Mouse (Mus musculus) CD4-positive, CD25-positive, alpha-beta regulatory T cell, adult 2 months (primary cell): ENCODE data around the gene Myl4.

ENCODE experiments used
- DNase-seq: peaks from one replicate; pipeline ENCODE4 v3.0.0-alpha.2; 2012; ENCODE audit warnings: low read depth, low spot score

Gene Myl4

GRCm38 (mm10) chr11:104604192-104604591 lies 53.7 kb downstream of the Myl4 start:
- no peak for DNase-seq

GRCm38 (mm10) chr11:104607491-104608245 lies 57.2 kb downstream of the Myl4 start, which contains the start of gene Itgb3:
Itgb3 (plus strand) TSS chr11:104608000.
- DNase-seq: peak; percentile 84

- peak; percentile 34 for DNase-seq
These were observed 57.9 kb downstream of the Myl4 start for GRCm38 (mm10) chr11:104608249-104608920.

GRCm38 (mm10) chr11:104609033-104609684 lies 58.7 kb downstream of the Myl4 start:
- peak; percentile 35 for DNase-seq

DNA sequence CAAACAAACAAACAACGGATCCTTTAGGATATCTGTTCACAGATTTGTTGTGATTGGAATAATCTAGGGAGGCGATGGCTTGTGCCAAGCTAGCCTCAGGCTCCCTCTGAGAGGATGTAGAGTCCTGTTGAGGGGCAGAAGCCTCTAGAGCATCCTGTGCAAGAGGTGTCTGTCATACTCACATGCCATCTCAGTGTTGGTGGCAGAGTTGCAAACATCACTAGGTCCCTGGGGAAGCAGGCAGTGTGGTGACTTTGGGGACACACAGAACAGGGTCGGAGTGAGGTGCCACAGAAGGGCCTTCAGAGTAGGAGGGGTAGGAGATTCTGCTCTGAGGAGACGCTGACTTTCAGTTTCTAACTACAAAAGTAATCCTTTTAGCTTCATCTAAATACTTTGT lies 59.3 kb downstream of the Myl4 start:
- DNase-seq: peak; percentile 42

DNA sequence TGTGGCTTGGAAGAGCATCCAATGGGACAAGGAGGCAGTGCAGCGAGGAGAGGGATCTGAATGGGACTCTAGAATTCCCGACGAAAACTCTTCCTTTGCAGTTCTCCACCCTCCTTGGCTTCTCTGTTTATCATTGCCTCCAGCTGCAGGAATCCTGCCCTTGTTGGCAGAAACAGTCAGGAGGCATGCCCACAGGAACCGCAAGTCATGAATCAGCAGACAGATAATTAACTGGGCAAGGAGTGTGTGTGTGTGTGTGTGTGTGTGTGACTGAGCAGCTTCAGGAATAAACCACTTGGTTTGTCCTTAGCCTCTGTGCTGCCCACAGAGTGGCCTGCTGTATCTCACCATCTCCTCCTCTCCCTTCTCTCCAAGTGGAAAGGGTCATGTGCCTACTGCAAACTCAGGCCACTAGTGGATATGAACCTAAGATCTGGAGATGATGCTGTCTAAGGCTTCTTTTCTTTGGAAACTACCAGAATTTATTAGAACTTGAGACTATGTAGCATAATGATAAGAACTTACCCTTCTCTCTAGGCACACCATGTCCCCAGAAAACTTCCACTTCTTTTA lies 61.2 kb downstream of the Myl4 start:
- no peak for DNase-seq

DNA sequence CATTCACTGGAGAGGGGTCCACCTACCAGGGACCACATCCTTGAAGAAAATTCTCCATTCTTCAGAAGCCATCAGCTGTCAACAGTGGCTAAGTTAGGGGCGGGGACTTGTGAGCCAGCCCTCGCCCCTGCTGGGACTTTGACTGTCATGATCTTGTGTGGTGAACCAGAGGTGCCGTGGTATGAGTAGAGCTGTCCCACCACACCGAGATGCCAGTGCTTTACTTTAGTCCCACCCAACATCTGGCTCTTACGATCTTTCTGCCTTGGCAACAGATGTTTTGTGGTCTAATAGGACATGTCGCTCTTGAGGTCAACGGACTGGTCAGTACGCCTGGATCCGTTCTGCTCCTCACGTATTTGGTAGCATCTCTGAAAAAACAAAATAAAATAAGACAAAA lies 63.1 kb downstream of the Myl4 start:
- DNase-seq: no peak

GRCm38 (mm10) chr11:104614130-104614529 lies 63.7 kb downstream of the Myl4 start:
- DNase-seq: peak; percentile 47

- no peak for DNase-seq
These were observed 65.7 kb downstream of the Myl4 start for GRCm38 (mm10) chr11:104616182-104616581.

GRCm38 (mm10) chr11:104618638-104619076 lies 68.2 kb downstream of the Myl4 start:
- no peak for DNase-seq

DNA sequence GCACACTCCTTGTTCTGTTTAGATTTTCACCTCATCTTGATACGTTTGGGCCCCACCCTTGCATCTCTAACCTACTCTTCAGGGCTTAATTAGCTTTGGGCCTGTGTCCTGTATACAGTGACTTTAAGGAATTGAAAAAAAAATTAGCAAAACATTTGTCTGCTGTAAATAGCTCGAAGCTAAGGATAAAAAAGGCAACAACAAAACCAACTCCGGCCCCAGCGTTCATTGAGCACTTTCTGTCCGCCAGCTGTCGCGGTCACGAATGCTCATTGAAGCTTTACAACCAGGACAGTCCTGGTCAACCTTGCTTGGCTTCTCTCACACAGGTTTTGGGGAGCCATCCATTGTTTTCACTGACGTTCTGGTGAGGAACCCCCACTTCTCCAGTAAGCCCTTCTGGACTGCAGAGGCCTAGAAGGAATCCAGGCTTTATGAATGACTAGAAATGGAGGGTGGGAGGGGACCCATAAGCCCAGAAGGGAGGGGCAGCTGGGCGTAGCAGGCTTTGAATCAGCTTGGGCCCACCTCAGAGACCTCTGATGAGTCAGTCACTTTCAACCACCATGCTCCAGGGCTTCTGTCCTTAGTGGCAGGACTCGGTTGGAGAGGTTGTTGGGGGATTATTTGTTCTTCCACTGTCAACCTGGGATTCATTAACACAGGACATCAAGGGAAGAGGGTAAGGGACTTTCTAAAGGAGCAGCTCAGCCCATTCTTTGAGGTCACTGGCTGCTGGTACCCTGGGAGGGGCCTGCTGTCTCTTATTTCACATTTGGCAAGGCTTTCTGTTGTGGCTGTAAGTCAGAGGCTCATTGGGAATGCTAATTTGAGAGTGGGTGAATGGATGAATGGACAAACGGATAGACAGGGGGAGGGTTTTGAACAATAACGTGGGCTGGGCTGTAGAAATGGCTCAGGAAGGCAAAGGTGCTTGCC lies 68.9 kb downstream of the Myl4 start:
- DNase-seq: no peak

DNA sequence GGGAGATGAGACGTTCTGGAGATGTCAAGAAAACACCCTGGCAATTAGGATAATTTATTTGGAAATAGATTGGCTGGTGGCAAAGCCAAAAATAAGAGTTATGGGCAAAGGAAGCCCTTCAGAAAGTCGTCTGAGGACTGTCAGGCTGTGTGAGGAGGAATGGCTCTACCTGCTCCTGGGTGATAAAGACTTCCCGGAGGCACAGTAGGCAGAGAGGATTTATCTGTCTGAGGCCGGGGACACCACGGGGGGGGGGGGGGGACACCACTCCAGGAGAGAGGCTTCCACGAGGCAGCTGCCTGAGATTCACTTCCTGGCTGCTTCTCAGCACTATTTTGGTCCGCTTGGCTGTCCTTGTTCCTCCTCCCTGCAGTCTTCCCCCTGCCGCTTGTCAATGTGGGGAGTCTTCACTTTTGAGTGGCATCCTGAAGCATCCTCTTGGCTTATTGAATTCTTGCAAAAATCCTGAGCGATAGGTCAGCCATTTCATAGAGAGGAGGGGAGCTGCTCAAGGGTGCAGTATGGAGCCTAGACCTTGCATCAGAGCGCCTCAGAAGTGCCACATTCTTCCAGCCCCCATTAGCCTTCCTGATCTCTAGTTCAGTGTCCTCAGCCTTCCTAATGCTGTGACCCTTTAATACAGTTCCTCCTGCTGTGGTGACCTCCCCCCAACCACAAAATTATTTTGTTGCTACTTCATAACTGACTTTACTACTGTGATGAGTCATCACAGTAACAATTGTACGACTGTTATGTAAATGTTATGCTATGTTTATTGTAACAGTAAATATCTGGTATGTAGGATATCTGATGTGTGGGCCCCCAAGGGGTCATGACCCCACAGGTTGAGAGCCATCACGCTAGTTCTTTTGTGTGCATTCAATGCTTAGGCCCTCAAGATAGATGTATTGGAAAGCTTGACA lies 71.8 kb downstream of the Myl4 start:
- DNase-seq: peak; percentile 27

- DNase-seq: no peak
These were observed 74.4 kb downstream of the Myl4 start for GRCm38 (mm10) chr11:104624791-104625391.

- no peak for DNase-seq
These were observed 75.3 kb downstream of the Myl4 start for GRCm38 (mm10) chr11:104625453-104626402.

DNA sequence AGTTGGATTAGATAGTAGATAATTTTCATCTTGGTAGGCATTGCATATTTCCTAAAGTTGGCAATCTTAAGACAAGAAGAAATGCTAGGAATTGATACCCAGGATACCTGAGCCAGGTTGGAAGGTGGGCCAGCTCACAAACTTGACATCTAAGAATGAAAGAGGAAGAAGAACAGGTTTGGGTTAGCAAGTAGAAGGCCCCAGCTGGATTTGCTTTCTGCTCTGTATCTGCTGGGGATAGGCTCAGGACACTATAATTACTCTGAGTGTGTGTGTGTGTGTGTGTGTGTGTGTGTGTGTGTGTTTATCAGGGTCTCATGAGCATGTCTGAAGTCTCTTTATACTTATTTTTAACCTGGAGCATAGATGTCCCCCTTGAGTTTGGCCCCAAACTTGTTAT lies 76.2 kb downstream of the Myl4 start:
- DNase-seq: no peak

DNA sequence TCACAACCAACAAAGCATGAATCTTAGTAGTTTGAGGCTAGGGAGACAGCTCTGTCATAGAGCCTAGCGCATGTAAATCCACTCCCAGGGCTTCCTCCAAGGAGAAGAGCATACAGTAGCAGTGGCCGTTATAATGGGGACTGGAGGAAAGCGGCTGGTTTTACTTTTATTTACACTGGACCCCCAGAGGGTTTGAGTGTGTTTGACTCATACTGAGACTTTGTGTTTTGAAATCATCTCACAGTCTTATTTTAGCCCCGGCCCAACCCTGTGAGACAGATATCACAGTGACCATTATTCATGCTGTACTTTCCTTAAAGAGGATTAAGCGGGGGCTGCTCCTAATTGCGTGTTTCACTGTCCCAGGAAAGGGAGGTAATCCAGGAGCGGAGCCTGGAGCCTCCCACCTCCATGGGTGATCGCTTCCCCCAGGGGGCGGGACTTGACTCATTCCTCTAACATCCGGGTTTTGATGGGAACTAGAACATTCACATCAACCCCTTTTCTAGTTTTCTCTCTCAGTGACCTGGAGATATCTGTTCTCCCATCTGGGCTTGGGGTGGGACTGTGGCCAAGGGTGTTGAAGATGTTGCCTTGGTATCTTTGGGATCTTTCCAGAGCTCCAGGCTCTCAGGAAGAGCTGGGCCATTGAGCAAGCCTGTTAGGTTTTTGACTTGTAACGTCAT lies 77.3 kb downstream of the Myl4 start:
- DNase-seq: no peak

DNA sequence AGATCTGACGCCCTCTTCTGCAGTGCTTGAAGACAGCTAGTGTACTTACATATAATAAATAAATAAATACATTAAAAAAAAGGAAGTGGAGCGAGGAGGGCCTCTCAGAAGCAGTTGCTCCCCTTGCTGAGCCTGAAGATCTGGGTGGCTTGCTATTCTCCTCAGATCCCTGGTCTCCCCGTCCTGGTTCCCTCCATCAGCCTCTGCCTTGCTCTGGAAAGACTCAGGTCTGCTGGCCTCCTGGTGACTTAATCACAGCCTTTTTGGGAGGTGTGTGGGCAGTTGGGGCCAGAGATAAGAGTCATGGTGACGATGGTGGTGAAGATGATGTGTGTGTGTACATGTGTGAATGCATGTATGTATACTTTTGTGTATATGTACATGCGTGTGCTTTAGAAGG lies 78.1 kb downstream of the Myl4 start:
- DNase-seq: no peak
